Mouse (Mus musculus) liver, embryonic 11.5 days (tissue): Measurements from ENCODE around the gene Adam1b. TPM values are rescaled to one million over a fixed set of nuclear protein-coding genes. Genes with fewer than 3 reads are reported as not detected.
A peak's percentile ranks its signal among the peaks of the same experiment; 100 is the strongest.
"Not testable (repeated sequence)": the region's sequence is repeated elsewhere in the genome, so short reads cannot be mapped to it uniquely, and the experiment has no call there.

Experiments
- ATAC-seq: fragments of 200-750 bp; cut with Nextera tagmentation; replicated peaks from 2 replicates; pipeline ENCODE4 v1.8.0; 2017; ENCODE audit warnings: moderate number of reproducible peaks, mild to moderate bottlenecking, moderate TSS enrichment, moderate library complexity; ENCODE audit not compliant: low FRiP score
- DNase-seq: peaks from one replicate; pipeline ENCODE4 v3.0.0-alpha.2; 2017; ENCODE audit warnings: low spot score
- H3K27ac ChIP-seq: fragments of 300-500 bp; sonication (generic); 2 replicates; pipeline ENCODE4 v1.5.1; 2014; ENCODE audit warnings: mild to moderate bottlenecking, low read depth, low read length, control low read depth
- H3K27me3 ChIP-seq: fragments of 300-500 bp; sonication (generic); replicated peaks from 2 replicates; pipeline ENCODE4 v1.6.1; 2014; ENCODE audit warnings: low read length, mixed read lengths; ENCODE audit not compliant: control insufficient read depth, insufficient read depth
- H3K36me3 ChIP-seq: fragments of 300-500 bp; sonication (generic); 2 replicates; pipeline ENCODE4 v1.6.1; 2014; ENCODE audit warnings: mild to moderate bottlenecking, low read length, moderate library complexity, mixed read lengths; ENCODE audit not compliant: control insufficient read depth, insufficient read depth
- H3K4me1 ChIP-seq: fragments of 300-500 bp; sonication (generic); replicated peaks from 2 replicates; pipeline ENCODE4 v1.6.1; 2014; ENCODE audit warnings: low read length, mixed read lengths; ENCODE audit not compliant: control insufficient read depth, insufficient read depth
- H3K4me2 ChIP-seq: fragments of 300-500 bp; sonication (generic); 2 replicates; pipeline ENCODE4 v1.6.1; 2014; ENCODE audit warnings: mild to moderate bottlenecking, control low read depth, moderate library complexity
- H3K4me3 ChIP-seq: fragments of 300-500 bp; sonication (generic); 2 replicates; pipeline ENCODE4 v1.5.1; 2014; ENCODE audit warnings: low read depth, low read length, control low read depth
- H3K9ac ChIP-seq: fragments of 300-500 bp; sonication (generic); 2 replicates; pipeline ENCODE4 v1.6.1; 2014; ENCODE audit warnings: low read depth, low read length, control low read depth
- H3K9me3 ChIP-seq: fragments of 300-500 bp; sonication (generic); 2 replicates; pipeline ENCODE4 v1.6.1; 2016; ENCODE audit warnings: low read length, inconsistent platforms, mixed read lengths; ENCODE audit not compliant: control insufficient read depth
- WGBS: fragments of 180-500 bp; shearing (Covaris S2); extraction: QIAGEN DNeasy Blood & Tissue Kit; methylation state at CpG from one replicate; pipeline ENCODE4 v1.1.7; 2014; 5-methylcytosine and 5-hydroxymethylcytosine counted together
- polyA plus RNA-seq: library from polyadenylated mRNA; unstranded; fragments of >200 nt; fragmentation: Nextera tagmentation; extraction: Ambion mirVana; gene quantifications from 2 replicates; pipeline ENCODE4 v1.2.1, GENCODE M21; 2014

Adam1b gene
- polyA plus RNA-seq, 1 experiment from 2014 or later, result not detected

GRCm38 (mm10) chr5:121518983-121519382, 15.7 kb upstream of the Adam1b start:
- no peak overlapping the region for H3K4me2 ChIP-seq
- H3K4me1 ChIP-seq, result no peaks in the 10 kb centered on the region
- 83% methylated on average over 9 of the region's 9 CpGs for WGBS
- ATAC-seq, result no peak
- no peak overlapping the region for H3K9ac ChIP-seq
- no peak overlapping the region for H3K27ac ChIP-seq
- no peak for DNase-seq
- peaks cover 8% of the 10 kb centered on the region; the same call in 1 of the 2 replicates for H3K36me3 ChIP-seq
- no peaks in the 10 kb centered on the region for H3K9me3 ChIP-seq
- H3K4me3 ChIP-seq, result no peak overlapping the region
- no peaks in the 10 kb centered on the region for H3K27me3 ChIP-seq

- Histone ChIP-seq H3K9me3 (no peaks in the 10 kb centered on the region), H3K27ac (no peak overlapping the region), H3K4me3 (no peak overlapping the region), H3K9ac (no peak overlapping the region), H3K4me1 (no peaks in the 10 kb centered on the region), H3K27me3 (no peaks in the 10 kb centered on the region), H3K4me2 (no peak overlapping the region), H3K36me3 (no peaks in the 10 kb centered on the region)
- 78% methylated on average over 7 of the region's 7 CpGs for WGBS
- DNase-seq (no peak), ATAC-seq (no peak)
These were observed 6.8 kb upstream of the Adam1b start for GRCm38 (mm10) chr5:121510009-121510408.

- Histone ChIP-seq H3K9ac (no peak overlapping the region), H3K9me3 (no peaks in the 10 kb centered on the region), H3K4me2 (no peak overlapping the region), H3K27ac (no peak overlapping the region), H3K4me1 (no peaks in the 10 kb centered on the region), H3K4me3 (no peak overlapping the region), H3K36me3 (no peaks in the 10 kb centered on the region), H3K27me3 (no peaks in the 10 kb centered on the region)
- DNase-seq, result no peak
- WGBS, result 72% methylated on average over 1 of the region's 1 CpGs
- ATAC-seq, result no peak
These were observed 3.6 kb upstream of the Adam1b start for GRCm38 (mm10) chr5:121506846-121507245.

- not testable (repeated sequence) for H3K4me3 ChIP-seq, H3K27ac ChIP-seq, H3K9ac ChIP-seq, H3K36me3 ChIP-seq, H3K27me3 ChIP-seq, H3K9me3 ChIP-seq, H3K4me1 ChIP-seq, DNase-seq
- ATAC-seq, result peak; percentile 57; the same call in 1 of the 2 replicates
- peak overlapping the region; percentile 43 for H3K4me2 ChIP-seq
- 41% methylated on average over 11 of the region's 17 CpGs for WGBS
These were observed 1.7 kb downstream of the Adam1b start for GRCm38 (mm10) chr5:121501424-121501996.

GRCm38 (mm10) chr5:121500719-121501118, 2.5 kb downstream of the Adam1b start:
- Histone ChIP-seq H3K9ac (no peak overlapping the region), H3K4me3 (no peak overlapping the region), H3K9me3 (no peaks in the 10 kb centered on the region), H3K4me1 (peaks cover 9% of the 10 kb centered on the region), H3K27ac (no peak overlapping the region), H3K4me2 (peak overlapping the region; percentile 28; the same call in 1 of the 2 replicates), H3K36me3 (no peaks in the 10 kb centered on the region), H3K27me3 (no peaks in the 10 kb centered on the region)
- DNase-seq (no peak), ATAC-seq (no peak)
- 43% methylated on average over 7 of the region's 7 CpGs for WGBS

- H3K9ac ChIP-seq, result no peak overlapping the region
- WGBS, result 70% methylated on average over 8 of the region's 8 CpGs
- no peak overlapping the region for H3K4me2 ChIP-seq
- no peak for DNase-seq
- no peaks in the 10 kb centered on the region for H3K36me3 ChIP-seq
- H3K9me3 ChIP-seq, result no peaks in the 10 kb centered on the region
- no peaks in the 10 kb centered on the region for H3K4me1 ChIP-seq
- H3K27me3 ChIP-seq, result no peaks in the 10 kb centered on the region
- no peak overlapping the region for H3K27ac ChIP-seq
- H3K4me3 ChIP-seq, result no peak overlapping the region
- ATAC-seq, result no peak
These were observed 9.9 kb downstream of the Adam1b start for GRCm38 (mm10) chr5:121493305-121493704.

GRCm38 (mm10) chr5:121484801-121485200, 18.4 kb downstream of the Adam1b start:
- Histone ChIP-seq H3K9ac (no peak overlapping the region), H3K9me3 (no peaks in the 10 kb centered on the region), H3K27me3 (no peaks in the 10 kb centered on the region), H3K36me3 (no peaks in the 10 kb centered on the region), H3K27ac (no peak overlapping the region), H3K4me1 (no peaks in the 10 kb centered on the region), H3K4me3 (no peak overlapping the region), H3K4me2 (no peak overlapping the region)
- WGBS, result 67% methylated on average over 5 of the region's 5 CpGs
- ATAC-seq, result no peak
- no peak for DNase-seq

- no peak overlapping the region for H3K27ac ChIP-seq
- ATAC-seq, result no peak
- DNase-seq, result no peak
- H3K9ac ChIP-seq, result no peak overlapping the region
- peaks cover 18% of the 10 kb centered on the region for H3K4me1 ChIP-seq
- H3K4me3 ChIP-seq, result no peak overlapping the region
- no peaks in the 10 kb centered on the region for H3K36me3 ChIP-seq
- no peaks in the 10 kb centered on the region for H3K9me3 ChIP-seq
- 32% methylated on average over 3 of the region's 3 CpGs for WGBS
- no peak overlapping the region for H3K4me2 ChIP-seq
- H3K27me3 ChIP-seq, result no peaks in the 10 kb centered on the region
These were observed 25.6 kb downstream of the Adam1b start for GRCm38 (mm10) chr5:121477680-121478079.

GRCm38 (mm10) chr5:121476040-121476439, 27.2 kb downstream of the Adam1b start:
- peak; percentile 87 for ATAC-seq
- DNase-seq, result no peak

More at GRCm38 (mm10) chr5:121476040-121476439, 27.2 kb downstream of the Adam1b start:
- Histone ChIP-seq H3K4me3 (no peak overlapping the region), H3K27ac (peak overlapping the region; percentile 89), H3K9me3 (no peaks in the 10 kb centered on the region), H3K36me3 (no peaks in the 10 kb centered on the region), H3K27me3 (no peaks in the 10 kb centered on the region), H3K9ac (no peak overlapping the region; the same call in 1 of the 2 replicates), H3K4me2 (peak overlapping the region; percentile 52), H3K4me1 (peaks cover 18% of the 10 kb centered on the region)
- 49% methylated on average over 1 of the region's 1 CpGs for WGBS
